Mouse (Mus musculus) layer of hippocampus, adult 2 months (tissue): Measurements from ENCODE around the gene Nkx3-2. TPM values are rescaled to one million over a fixed set of nuclear protein-coding genes. Genes with fewer than 3 reads are reported as not detected.

Experiments
- DNase-seq, 2 experiments: peaks; one replicate each; pipeline ENCODE4 v3.0.0; 2022; ENCODE audit warnings: low spot score in 2 of 2
- H3K27ac ChIP-seq: fragments of 200-600 bp; 2 replicates; pipeline ENCODE4 v1.8.1; 2022
- H3K4me3 ChIP-seq: fragments of 200-600 bp; 2 replicates; pipeline ENCODE4 v1.8.1; 2022; ENCODE audit warnings: mild to moderate bottlenecking
- CTCF ChIP-seq: fragments of 200-600 bp; conservative IDR thresholded peaks from 2 replicates; pipeline ENCODE4 v1.8.1; 2022; ENCODE audit warnings: antibody characterized with exemption, mild to moderate bottlenecking, moderate library complexity
- total RNA-seq, 2 experiments: library from RNA; stranded (reverse); gene quantifications; 2 replicates each; pipeline ENCODE4 v1.2.3; 2021

The Nkx3-2 gene
- total RNA-seq, 2 experiments from 2014 or later = not detected

- DNase-seq = peak; percentile 77 to 90
- no peak overlapping the region for H3K27ac ChIP-seq
- peak overlapping the region; percentile 50 for H3K4me3 ChIP-seq
- TF ChIP-seq CTCF = peak; percentile 97
Measured at GRCm38 (mm10) chr5:41768382-41769040, 4.2 kb upstream of the Nkx3-2 start.

GRCm38 (mm10) chr5:41767296-41768200 lies 3.2 kb upstream of the Nkx3-2 start:
- Histone ChIP-seq H3K27ac (no peak overlapping the region), H3K4me3 (peak overlapping the region; percentile 50)
- no peak for DNase-seq
- no peak for TF ChIP-seq CTCF

DNA sequence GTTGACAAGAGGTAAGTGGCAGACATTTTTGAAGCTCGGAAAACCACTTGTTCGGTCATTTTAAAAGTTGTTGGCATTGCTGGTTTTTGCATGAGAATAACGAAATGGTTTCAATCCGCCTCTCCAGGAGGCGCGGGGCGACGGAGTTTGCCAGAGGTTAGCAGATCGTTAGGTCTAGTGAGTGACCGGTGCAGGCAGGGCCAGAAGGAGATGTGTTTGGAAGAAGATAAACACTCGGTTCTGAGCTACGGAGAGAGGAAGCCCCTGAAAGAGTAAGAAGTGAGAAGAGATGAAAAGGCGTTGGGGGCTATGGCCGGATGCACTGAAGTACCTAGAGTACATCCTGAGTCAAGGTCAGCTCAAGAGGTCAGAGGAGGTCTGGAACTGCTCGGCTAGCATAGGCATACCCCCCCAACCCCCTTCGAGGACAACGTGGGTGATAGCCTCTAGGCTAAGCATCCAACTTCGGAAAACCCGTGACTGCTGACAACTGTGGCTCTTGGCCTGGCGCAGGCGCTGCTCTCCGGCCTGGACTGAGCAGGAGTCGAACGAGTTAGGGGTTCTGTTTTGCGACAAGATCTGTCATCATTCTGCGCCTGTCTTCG lies 2.2 kb upstream of the Nkx3-2 start:
- no peak for TF ChIP-seq CTCF
- Histone ChIP-seq H3K27ac (no peak overlapping the region), H3K4me3 (no peak overlapping the region)
- no peak for DNase-seq

GRCm38 (mm10) chr5:41765626-41766405 lies 1.5 kb upstream of the Nkx3-2 start:
- no peak for TF ChIP-seq CTCF
- H3K4me3 ChIP-seq = no peak overlapping the region
- no peak for DNase-seq
- no peak overlapping the region for H3K27ac ChIP-seq

DNA sequence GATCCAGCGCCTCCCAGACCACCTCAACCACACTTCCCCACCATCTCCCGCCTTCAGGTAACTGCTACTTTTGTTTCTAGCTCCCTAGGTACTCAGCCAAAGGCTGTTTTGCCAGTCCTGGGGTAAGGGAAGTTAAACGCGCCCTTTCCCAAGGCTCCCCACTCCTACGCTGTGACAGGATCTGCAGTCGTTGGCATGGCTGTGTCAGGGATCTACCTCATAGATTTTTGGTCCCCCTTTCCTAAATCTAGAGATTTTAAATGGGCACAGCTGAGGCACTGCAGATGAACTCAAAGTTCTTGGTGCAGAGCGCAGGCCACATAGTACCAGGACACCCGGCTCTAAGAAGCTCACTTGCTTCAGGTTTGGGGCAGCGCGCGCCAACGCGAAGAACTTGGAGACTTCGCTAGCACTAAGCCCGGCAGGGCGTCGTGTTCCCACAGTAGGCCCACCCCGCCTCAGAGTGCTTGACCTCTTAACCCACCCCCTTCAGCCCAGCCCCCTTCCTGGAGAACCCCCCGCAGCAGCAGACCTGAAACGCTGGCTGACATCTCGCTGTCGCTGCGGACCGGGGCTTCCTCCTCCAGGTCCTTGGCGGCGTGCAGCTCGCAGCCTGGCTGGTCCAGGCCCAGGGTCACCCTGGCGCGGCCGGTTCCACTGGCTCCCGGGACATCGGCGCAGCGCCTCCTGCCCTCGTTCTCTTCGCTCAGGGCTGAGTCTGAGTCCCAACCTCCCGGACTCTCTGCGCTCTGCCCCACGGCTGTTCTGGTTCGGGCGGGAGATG lies 1.2 kb downstream of the Nkx3-2 start:
- DNase-seq = no peak
- Histone ChIP-seq H3K4me3 (no peak overlapping the region), H3K27ac (no peak overlapping the region)
- no peak for TF ChIP-seq CTCF

DNA sequence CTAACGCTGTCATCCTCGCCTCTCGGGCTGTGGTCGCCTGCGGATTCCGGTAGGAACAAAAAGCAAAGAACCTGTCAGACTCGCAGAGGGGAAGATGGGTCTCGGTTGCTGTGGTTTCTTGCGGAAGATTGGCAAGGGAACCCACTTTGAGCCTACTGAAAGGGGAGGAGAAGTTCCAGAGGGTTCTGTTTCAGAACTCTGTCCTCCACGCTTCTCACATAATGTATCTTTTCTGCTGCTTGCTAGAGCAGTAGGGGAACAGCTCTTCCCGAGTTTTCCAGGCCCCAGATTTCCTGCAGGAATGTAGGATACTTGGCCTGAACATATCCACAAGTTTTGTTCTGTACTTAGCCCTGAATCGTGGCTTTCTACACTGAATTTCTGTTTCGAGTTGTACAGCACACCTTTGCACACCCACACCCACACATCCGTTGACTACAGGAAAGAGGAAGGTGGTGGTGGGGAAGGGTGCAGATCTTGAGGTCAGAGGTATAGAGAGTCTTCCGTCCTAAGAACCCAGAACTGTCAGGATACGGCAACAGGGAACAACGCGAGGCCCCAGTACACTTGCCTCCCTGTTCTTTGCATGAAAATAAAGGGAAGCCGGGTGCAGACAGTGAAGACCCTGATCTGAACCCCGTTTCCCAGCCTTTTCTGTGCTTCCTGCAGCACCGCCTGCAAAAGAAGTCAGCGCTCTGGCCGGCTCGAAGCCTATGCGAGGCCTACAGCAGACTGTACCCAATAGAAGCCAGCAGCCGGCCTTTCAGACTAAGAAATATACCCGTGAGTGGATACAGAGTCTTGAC lies 2.0 kb downstream of the Nkx3-2 start:
- Histone ChIP-seq H3K27ac (no peak overlapping the region), H3K4me3 (no peak overlapping the region)
- no peak for TF ChIP-seq CTCF
- DNase-seq = no peak

DNA sequence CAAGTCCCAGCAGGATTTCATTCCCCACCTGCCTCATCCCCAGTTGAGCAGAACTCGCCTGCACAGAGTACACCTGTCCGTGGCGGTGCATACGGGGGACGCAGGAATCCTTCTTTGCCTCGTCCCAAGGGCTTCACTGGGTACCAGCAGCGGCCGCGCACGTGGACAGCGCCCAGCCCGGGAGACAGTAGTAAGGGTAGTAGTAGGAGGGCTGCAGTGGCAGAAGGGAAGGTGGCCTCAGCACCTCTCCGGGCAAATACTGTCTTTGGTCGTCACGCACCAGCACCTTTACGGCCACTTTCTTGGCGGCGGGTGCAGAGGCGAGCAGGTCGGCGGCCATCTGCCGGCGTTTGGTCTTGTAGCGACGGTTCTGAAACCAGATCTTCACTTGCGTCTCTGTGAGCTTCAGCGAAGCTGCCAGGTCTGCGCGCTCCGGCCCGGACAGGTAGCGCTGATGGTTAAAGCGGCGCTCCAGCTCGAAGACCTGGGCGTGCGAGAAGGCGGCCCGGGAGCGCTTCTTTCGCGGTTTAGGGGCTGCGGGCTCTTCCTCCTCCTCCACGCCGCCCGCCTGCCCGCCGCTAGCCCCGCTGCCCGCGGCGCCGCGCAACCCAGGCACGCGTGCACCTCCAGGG lies 2.7 kb downstream of the Nkx3-2 start:
- no peak for TF ChIP-seq CTCF
- Histone ChIP-seq H3K4me3 (no peak overlapping the region), H3K27ac (no peak overlapping the region)
- DNase-seq = no peak

DNA sequence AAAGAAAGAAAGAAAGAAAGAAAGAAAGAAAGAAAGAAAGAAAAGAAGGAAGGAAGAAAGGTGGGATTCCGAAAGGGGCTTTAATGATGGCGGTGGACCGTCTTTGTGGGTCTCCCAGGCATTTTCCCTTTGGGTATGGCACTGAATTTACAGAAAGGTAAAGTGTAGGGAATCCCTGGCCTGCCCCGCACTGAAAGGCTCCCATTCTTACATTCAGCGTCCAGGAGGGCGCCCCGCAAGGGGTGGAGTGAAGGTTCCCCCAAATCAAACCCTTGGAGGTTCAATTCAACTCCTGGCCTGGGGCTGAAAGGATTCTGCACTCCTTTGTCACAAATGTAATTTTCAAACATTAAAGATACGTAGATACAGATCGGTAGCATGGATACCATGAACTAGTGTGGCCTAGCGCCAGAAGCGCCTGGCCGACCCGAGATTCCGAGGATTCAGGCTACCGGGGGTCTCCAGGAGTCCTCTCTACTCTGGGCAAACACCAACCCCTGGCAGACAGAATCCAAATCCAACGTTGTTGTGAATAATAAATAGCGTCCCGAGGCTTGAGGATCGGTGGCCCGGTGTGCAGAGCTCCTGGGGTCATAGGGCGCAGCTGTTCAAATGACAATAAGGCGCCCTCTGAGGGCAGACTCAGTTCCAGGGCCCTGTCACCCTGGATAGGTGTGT lies 3.3 kb downstream of the Nkx3-2 start:
- no peak for DNase-seq
- TF ChIP-seq CTCF = no peak
- Histone ChIP-seq H3K27ac (no peak overlapping the region), H3K4me3 (no peak overlapping the region)

- no peak for TF ChIP-seq CTCF
- Histone ChIP-seq H3K4me3 (no peak overlapping the region), H3K27ac (no peak overlapping the region)
- DNase-seq = no peak
Measured at GRCm38 (mm10) chr5:41760071-41760470, 4.2 kb downstream of the Nkx3-2 start.
